Mouse (Mus musculus): ENCODE measurements at regions not wholly inside any gene's neighbourhood (a gene's known extent, or its start where the extent isn't known, plus 50 kb on each side); places are given as distances from the start of the nearest gene placed in this dataset.

- DNase-seq, result no peak
Measured at GRCm38 (mm10) chr7:128834894-128835293, 90.2 kb downstream of the Sec23ip start.

GRCm38 (mm10) chr7:128836435-128836834, 91.7 kb downstream of the Sec23ip start:
- DNase-seq, result no peak

GRCm38 (mm10) chr7:128842561-128842960, 97.8 kb downstream of the Sec23ip start:
- no peak for DNase-seq

GRCm38 (mm10) chr7:128843576-128843975, 98.8 kb downstream of the Sec23ip start:
- no peak for DNase-seq

- DNase-seq, result no peak
Measured at GRCm38 (mm10) chr7:128849261-128849660, 104.5 kb downstream of the Sec23ip start.

GRCm38 (mm10) chr7:128854193-128854592, 109.5 kb downstream of the Sec23ip start:
- no peak for DNase-seq

GRCm38 (mm10) chr7:128854690-128855343, 110.1 kb downstream of the Sec23ip start:
- no peak for DNase-seq

- DNase-seq, result peak; percentile 75
Measured at GRCm38 (mm10) chr7:128860141-128860540, 115.4 kb downstream of the Sec23ip start.

- peak; percentile 18 for DNase-seq
Measured at GRCm38 (mm10) chr7:128860709-128861108, 116.0 kb downstream of the Sec23ip start.

- no peak for DNase-seq
Measured at GRCm38 (mm10) chr7:128861376-128861775, 116.6 kb downstream of the Sec23ip start.

- no peak for DNase-seq
Measured at GRCm38 (mm10) chr7:128868799-128869198, 124.1 kb downstream of the Sec23ip start.

GRCm38 (mm10) chr7:128884015-128884414, 139.3 kb downstream of the Sec23ip start:
- no peak for DNase-seq

GRCm38 (mm10) chr7:128885551-128885950, 140.8 kb downstream of the Sec23ip start:
- DNase-seq, result no peak

- DNase-seq, result no peak
Measured at GRCm38 (mm10) chr7:128910134-128910533, 165.4 kb downstream of the Sec23ip start.

GRCm38 (mm10) chr7:128937976-128938730, 193.4 kb downstream of the Sec23ip start:
- DNase-seq, result peak; percentile 51

- no peak for DNase-seq
Measured at GRCm38 (mm10) chr7:128960575-128960974, 215.8 kb downstream of the Sec23ip start.

- no peak for DNase-seq
Measured at GRCm38 (mm10) chr7:128979904-128980303, 235.2 kb downstream of the Sec23ip start.

- no peak for DNase-seq
Measured at GRCm38 (mm10) chr7:128980827-128981226, 236.1 kb downstream of the Sec23ip start.

GRCm38 (mm10) chr7:128998759-128999158, 254.0 kb downstream of the Sec23ip start:
- DNase-seq, result no peak

GRCm38 (mm10) chr7:129002419-129002818, 254.4 kb upstream of the Plpp4 start:
- DNase-seq, result no peak

GRCm38 (mm10) chr7:129003150-129003549, 253.7 kb upstream of the Plpp4 start:
- DNase-seq, result no peak

GRCm38 (mm10) chr7:129016353-129016752, 240.5 kb upstream of the Plpp4 start:
- DNase-seq, result no peak

GRCm38 (mm10) chr7:129027116-129027515, 229.7 kb upstream of the Plpp4 start:
- no peak for DNase-seq

GRCm38 (mm10) chr7:129048023-129048422, 208.8 kb upstream of the Plpp4 start:
- DNase-seq, result no peak

Data from heart, postnatal 4 days (tissue).